Mouse (Mus musculus): ENCODE measurements around the gene Adgrf2. TPM values are rescaled to one million over a fixed set of nuclear protein-coding genes. Genes with fewer than 3 reads are reported as not detected.

Gene Adgrf2
- 0.08 TPM in 2 replicates for polyA plus RNA-seq (2015; fragmentation: Nextera tagmentation; extraction: Ambion mirVana)

DNA sequence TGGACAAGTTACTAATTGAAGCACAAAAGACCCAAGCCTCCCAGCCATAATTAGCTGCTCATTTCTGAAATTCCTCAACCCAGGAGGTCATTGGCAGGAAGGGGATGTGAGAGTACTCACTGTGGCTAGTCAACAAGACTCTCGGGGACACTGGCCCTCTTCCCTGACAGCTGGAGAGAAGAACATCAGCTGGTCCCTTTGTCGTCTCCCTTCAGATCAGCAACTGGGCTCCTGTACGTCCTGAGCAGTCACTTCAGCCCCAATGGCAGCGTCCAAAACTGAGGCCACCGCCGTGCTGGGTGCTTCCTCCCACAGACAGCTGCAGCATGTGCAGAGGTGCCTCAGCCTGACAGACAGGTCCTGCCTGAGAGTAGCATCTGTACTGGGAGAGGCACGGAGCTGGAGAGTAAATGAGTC lies at the start of gene Adgrf2:
Gene Adgrf2 (minus strand): TSS at position 379 of the 417 bp plus-strand sequence.
- Histone ChIP-seq H3K27ac (replicated peaks) (no peak within 1 kb of the TSS), H3K9me3 (no peaks in the 10 kb centered on the region), H3K4me1 (no peaks in the 10 kb centered on the region), H3K27me3 (no peaks in the 10 kb centered on the region), H3K4me2 (replicated peaks) (no peak within 1 kb of the TSS), H3K4me3 (no peak within 1 kb of the TSS), H3K36me3 (no peaks in the 10 kb centered on the region), H3K9ac (replicated peaks) (no peak within 1 kb of the TSS)
- ATAC-seq (replicated peaks): no peak
- 21% methylated on average over 7 of the region's 7 CpGs for WGBS

DNA sequence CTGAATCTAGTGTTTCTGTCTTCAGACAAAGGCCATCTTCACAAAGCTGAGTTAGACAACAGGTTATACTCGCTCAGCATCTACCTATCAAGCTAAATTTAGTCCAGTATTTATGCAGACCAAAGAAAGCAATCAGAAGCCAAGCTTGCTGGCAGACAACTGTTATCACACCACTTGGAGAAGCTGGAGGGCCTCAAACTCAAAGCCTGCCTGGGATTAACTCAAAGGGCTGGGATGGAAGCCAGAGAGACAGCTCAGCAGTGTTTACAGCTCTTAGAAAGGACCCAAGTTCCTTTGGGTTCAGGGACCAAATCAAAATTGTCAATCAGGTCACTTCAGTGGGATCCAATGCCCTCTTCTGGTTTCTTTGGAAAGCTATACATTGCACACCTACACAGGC lies 48.8 kb upstream of the Adgrf2 start:
- ATAC-seq (replicated peaks): no peak
- H3K36me3 ChIP-seq: 0 out of 2 replicates have a peak, but pooled peaks cover 5% of the 10 kb centered on the region
- no peak overlapping the region for H3K4me3 ChIP-seq
- H3K4me1 ChIP-seq: 0 out of 2 replicates have a peak, but pooled peaks cover 4% of the 10 kb centered on the region
- 70% methylated on average over 1 of the region's 1 CpGs for WGBS
- no peaks in the 10 kb centered on the region for H3K27me3 ChIP-seq
- no peak overlapping the region for H3K9ac ChIP-seq (replicated peaks)
- no peaks in the 10 kb centered on the region for H3K9me3 ChIP-seq
- no peak overlapping the region for H3K4me2 ChIP-seq (replicated peaks)
- H3K27ac ChIP-seq (replicated peaks): no peak overlapping the region

DNA sequence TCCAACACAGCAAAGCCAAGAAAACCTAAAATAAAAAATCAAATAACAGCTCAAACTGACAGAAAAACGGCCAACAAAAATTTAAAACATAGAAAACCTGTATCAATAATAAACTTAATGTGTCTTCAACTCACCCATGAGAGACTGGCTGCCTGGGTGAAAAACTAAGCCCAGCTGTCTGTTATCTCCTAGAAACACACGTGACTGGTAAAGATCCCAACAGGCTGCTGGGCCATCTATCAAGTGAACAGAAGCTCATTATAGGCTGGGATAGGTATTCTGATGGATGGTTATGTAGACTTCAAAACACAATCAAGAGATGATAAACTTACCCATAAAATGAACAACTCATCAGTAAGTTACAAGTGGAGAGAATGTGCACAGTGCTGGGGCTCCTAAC lies 47.7 kb upstream of the Adgrf2 start:
- Histone ChIP-seq H3K36me3 (0 out of 2 replicates have a peak, but pooled peaks cover 5% of the 10 kb centered on the region), H3K9me3 (no peaks in the 10 kb centered on the region), H3K4me1 (0 out of 2 replicates have a peak, but pooled peaks cover 4% of the 10 kb centered on the region), H3K4me2 (replicated peaks) (no peak overlapping the region), H3K4me3 (no peak overlapping the region), H3K27me3 (no peaks in the 10 kb centered on the region), H3K27ac (replicated peaks) (no peak overlapping the region), H3K9ac (replicated peaks) (no peak overlapping the region)
- ATAC-seq (replicated peaks): no peak
- 79% methylated on average over 2 of the region's 2 CpGs for WGBS

DNA sequence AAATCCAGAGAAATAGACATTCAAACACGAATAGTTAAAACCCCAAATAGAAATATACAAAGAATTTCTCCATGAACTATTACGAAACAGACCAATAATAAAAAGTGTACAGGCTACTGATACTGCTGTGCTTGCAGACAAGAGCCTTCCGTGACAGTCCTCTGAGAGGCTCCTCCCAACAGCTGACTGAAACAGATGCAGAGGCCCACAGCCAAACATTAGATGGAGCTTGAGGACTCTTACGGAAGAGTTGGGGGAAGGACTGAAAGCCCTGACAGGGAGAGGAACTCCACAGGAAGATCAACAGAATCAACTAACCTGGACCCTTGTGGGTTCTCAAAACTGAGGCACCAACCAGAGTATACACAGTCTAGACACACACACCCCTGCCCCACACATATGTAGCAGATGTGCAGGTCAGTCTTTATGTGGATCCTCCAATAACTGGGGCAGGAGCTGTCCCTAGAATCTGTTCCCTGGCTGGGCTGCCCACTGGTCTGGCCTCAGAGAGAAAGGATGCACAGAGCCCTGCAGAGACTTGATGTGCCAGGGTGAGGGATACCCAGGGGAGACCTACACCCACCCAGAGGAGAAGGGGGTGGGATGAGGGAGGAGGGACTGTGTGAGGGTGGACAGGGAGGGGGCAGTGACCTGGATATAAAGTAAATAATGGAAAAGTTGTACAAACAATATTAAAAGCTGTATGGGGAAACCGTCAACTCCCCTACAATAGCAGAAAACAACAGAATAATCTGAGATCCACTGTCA lies 46.9 kb upstream of the Adgrf2 start:
- Histone ChIP-seq H3K4me3 (no peak overlapping the region), H3K9me3 (no peaks in the 10 kb centered on the region), H3K9ac (replicated peaks) (no peak overlapping the region), H3K4me1 (0 out of 2 replicates have a peak, but pooled peaks cover 4% of the 10 kb centered on the region), H3K36me3 (0 out of 2 replicates have a peak, but pooled peaks cover 5% of the 10 kb centered on the region), H3K27me3 (no peaks in the 10 kb centered on the region), H3K27ac (replicated peaks) (no peak overlapping the region), H3K4me2 (replicated peaks) (no peak overlapping the region)
- WGBS: 90% methylated on average over 5 of the region's 5 CpGs
- no peak; the same call in 1 of the 2 replicates for ATAC-seq (replicated peaks)

DNA sequence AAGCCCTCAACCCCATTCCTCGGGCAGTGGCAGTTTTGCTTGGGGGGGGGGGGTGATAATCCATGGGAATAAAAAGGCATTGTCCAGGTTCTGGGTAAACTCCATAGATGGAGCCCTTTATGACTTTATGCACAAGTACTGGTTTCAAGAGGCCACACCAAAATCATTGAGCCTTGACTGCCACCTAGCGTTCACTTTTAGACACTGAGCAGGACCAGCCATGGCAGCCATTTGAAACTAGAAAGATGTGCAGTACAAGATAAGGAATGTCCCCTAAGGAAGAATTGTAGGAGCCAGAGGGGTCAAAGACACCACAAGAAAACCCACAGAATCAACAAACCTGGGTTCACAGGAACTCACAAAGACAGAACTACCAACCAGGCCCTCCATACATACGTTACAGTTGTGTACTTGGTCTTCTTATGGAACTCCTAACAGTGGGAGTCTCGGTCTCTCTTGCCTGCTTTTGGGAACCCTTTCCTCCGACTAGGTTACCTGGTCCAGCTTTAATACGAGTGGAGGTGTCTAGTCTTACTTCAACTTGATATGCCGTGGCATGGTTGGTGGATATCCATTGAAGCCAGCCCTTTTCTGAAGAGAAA lies 40.3 kb upstream of the Adgrf2 start:
- Histone ChIP-seq H3K27ac (replicated peaks) (no peak overlapping the region), H3K9ac (replicated peaks) (no peak overlapping the region), H3K4me3 (no peak overlapping the region), H3K4me1 (no peaks in the 10 kb centered on the region), H3K9me3 (no peaks in the 10 kb centered on the region), H3K27me3 (no peaks in the 10 kb centered on the region), H3K4me2 (replicated peaks) (no peak overlapping the region), H3K36me3 (no peaks in the 10 kb centered on the region)
- 54% methylated on average over 7 of the region's 7 CpGs for WGBS
- peak; percentile 92 for ATAC-seq (replicated peaks)

DNA sequence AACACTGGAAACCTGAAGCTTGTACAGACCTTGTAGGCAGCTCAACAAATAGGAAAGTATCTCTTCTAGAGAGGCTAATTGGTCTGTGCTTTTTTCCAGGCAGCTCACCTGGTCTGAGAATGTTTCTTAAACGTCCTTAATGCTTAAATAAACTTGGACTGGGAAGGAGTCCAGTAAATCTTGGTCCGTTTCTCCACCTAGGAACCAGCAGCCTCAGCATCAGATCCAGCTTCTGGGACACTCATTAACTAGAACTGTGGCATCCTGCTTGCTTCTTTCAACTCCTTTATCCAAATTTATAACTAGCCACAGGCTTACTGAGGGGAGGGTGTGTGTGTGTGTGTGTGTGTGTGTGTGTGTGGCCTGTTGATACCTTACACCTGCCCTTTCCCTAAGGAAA lies 11.8 kb upstream of the Adgrf2 start:
- no peak for ATAC-seq (replicated peaks)
- Histone ChIP-seq H3K4me3 (no peak overlapping the region), H3K4me2 (replicated peaks) (no peak overlapping the region), H3K4me1 (no peaks in the 10 kb centered on the region), H3K27me3 (no peaks in the 10 kb centered on the region), H3K27ac (replicated peaks) (no peak overlapping the region), H3K9me3 (no peaks in the 10 kb centered on the region), H3K9ac (replicated peaks) (no peak overlapping the region), H3K36me3 (no peaks in the 10 kb centered on the region)
- WGBS: 68% methylated on average over 2 of the region's 2 CpGs

DNA sequence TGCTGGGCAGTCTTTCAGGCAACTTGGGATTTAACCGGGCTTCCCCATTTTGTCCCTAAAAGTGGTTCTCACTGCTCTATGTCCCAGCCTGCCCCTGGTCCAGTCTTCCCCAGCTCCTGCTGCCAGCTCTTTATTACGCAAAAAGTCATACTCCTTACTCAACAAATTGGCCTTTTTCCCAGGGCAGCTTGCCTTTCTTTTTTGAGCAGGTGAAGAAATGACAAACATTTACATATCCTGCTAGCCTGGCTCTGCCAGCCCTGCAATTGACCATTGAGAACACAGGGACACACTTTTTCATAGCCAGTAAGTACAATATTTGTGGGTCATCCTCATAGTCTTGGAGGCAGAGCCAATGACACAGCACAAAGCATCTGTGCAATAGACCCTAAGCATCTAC lies 10.2 kb upstream of the Adgrf2 start:
- no peaks in the 10 kb centered on the region for H3K27me3 ChIP-seq
- 92% methylated on average over 2 of the region's 2 CpGs for WGBS

DNA sequence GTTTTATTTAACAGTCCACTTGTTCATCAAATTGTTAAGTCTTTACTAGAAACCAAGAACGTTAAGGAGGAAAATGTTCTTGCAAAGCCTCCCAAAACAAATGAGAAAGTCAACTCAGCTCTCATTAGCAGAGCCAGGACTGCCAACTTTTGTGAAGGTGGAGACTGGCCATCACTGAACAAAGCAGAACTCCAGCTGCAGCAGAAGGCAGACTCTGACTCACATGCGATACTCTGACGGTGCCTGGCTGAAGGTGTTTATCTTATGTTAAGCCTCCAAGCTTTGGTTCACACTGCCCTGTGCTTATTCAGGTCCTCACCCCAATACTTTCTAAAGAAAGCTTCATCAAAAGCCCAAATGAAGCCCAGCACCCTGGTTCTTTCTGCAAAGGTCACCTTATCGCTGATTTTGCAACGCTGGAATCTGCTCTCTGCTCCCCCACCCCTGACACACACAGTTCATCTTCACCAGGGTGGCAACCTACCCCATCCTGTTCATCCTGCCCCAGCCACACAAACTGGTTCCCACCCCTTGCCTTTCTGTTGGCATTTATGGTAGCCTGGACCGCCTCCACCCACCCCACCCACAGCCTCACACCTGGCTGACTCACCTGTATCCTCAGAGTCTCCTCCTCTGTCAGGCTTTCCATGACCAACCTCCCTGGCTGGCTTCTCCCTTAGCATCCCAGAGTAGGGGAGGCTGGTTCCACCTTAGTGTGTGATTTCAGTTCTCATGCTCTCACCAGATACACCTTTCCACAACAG lies 3.9 kb upstream of the Adgrf2 start:
- H3K4me2 ChIP-seq (replicated peaks): no peak overlapping the region
- H3K36me3 ChIP-seq: no peaks in the 10 kb centered on the region
- H3K4me1 ChIP-seq: no peaks in the 10 kb centered on the region
- no peak for ATAC-seq (replicated peaks)
- no peak overlapping the region for H3K27ac ChIP-seq (replicated peaks)
- WGBS: 80% methylated on average over 6 of the region's 6 CpGs
- no peak overlapping the region for H3K9ac ChIP-seq (replicated peaks)
- H3K9me3 ChIP-seq: no peaks in the 10 kb centered on the region
- H3K27me3 ChIP-seq: no peaks in the 10 kb centered on the region
- H3K4me3 ChIP-seq: no peak overlapping the region

More for the DNA sequence above, 10.2 kb upstream of the Adgrf2 start:
- Histone ChIP-seq H3K4me1 (no peaks in the 10 kb centered on the region), H3K9me3 (no peaks in the 10 kb centered on the region), H3K36me3 (no peaks in the 10 kb centered on the region), H3K27ac (replicated peaks) (no peak overlapping the region), H3K4me3 (no peak overlapping the region), H3K4me2 (replicated peaks) (no peak overlapping the region), H3K9ac (replicated peaks) (no peak overlapping the region)
- no peak for ATAC-seq (replicated peaks)

DNA sequence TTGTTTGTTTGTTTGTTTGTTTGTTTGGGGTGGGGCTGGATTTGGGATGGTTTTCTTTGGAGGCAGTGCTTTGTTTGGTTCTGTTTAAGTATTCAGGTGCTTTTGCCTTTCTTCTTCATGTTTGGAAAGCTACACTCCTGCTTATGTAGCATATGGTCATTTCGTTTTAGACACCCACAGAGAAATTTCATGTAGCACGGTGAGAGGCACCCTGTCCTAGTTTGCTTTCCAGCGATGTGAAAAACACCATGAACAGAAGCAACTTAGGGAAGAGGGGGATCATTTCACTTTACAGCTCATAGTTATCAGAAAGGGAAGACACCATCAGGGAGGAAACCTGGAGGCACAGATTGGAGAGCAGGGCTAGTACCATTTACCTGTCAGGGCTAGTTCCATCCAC lies 844 bp upstream of the Adgrf2 start:
- H3K4me1 ChIP-seq: no peaks in the 10 kb centered on the region
- H3K9ac ChIP-seq (replicated peaks): no peak overlapping the region
- WGBS: 78% methylated on average over 3 of the region's 3 CpGs
- H3K9me3 ChIP-seq: no peaks in the 10 kb centered on the region
- H3K27me3 ChIP-seq: no peaks in the 10 kb centered on the region
- H3K36me3 ChIP-seq: no peaks in the 10 kb centered on the region
- no peak overlapping the region for H3K4me2 ChIP-seq (replicated peaks)
- no peak overlapping the region for H3K27ac ChIP-seq (replicated peaks)
- no peak for ATAC-seq (replicated peaks)
- H3K4me3 ChIP-seq: no peak overlapping the region

DNA sequence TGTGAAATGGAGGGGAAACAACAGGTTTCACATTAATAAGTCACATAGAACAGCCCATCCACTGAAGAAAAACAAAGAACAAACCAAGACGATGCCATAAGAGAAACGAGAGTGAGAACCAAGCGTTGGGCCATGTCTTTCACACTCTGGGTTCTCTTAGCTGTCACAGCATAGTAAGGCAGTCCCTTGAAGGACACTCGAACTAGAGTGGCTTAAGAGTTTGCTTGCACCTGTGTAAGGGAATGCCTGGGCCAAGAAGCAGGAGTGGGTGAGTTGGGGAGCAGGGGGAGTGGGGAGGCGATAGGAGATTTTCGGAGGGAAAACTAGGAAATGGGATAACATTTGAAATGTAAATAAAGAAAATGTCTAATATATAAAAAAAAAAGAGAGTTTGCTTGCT lies 3.2 kb downstream of the Adgrf2 start:
- Histone ChIP-seq H3K4me3 (no peak overlapping the region), H3K36me3 (no peaks in the 10 kb centered on the region), H3K9me3 (no peaks in the 10 kb centered on the region), H3K4me2 (replicated peaks) (no peak overlapping the region), H3K27me3 (no peaks in the 10 kb centered on the region), H3K4me1 (no peaks in the 10 kb centered on the region), H3K9ac (replicated peaks) (no peak overlapping the region), H3K27ac (replicated peaks) (no peak overlapping the region)
- no peak for ATAC-seq (replicated peaks)
- 89% methylated on average over 6 of the region's 6 CpGs for WGBS

DNA sequence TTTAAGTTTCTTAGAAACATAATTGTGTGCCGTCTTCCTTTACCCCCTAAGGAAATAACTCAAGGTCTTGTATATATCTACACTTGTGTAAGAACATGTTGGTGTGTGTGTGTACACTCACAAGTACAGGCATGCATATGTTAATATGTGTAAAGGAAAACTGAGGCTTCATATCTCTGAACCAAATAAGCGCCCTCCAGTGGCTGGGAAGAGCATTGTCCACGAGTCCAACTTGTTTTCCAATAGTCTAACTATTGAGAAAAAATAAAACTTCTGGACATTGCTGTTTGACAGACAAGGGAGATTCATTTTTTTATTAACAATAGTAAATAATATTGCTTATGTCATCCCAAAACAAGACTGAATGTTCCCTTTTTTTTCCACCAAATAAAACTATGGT lies 24.8 kb downstream of the Adgrf2 start:
- no peaks in the 10 kb centered on the region for H3K4me1 ChIP-seq
- no peaks in the 10 kb centered on the region for H3K9me3 ChIP-seq
- H3K9ac ChIP-seq (replicated peaks): no peak overlapping the region
- no peak overlapping the region for H3K4me2 ChIP-seq (replicated peaks)
- H3K4me3 ChIP-seq: no peak overlapping the region
- WGBS: 57% methylated on average over 3 of the region's 3 CpGs
- H3K36me3 ChIP-seq: no peaks in the 10 kb centered on the region
- H3K27me3 ChIP-seq: no peaks in the 10 kb centered on the region
- no peak overlapping the region for H3K27ac ChIP-seq (replicated peaks)
- ATAC-seq (replicated peaks): no peak

DNA sequence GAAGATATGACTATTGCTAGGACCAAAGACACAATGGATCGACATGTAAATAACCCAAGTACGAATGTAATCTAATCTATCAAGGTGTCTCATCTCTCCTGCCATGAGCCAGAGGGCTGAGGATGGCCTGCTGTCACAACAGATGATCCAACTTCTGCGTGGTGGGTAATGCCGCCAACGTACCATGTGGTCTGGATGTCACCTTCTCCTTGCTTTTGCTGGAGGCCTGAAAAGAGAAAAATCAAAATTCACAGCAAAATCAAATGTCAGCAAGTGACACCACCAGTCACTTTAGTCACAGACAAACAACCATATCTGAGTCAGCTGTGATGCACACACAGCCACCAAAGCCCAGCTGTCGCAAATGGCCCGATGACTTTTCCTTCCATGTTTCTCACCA lies 27.0 kb downstream of the Adgrf2 start:
- Histone ChIP-seq H3K4me1 (no peaks in the 10 kb centered on the region), H3K9me3 (no peaks in the 10 kb centered on the region), H3K27me3 (no peaks in the 10 kb centered on the region), H3K4me2 (replicated peaks) (no peak overlapping the region), H3K4me3 (no peak overlapping the region), H3K27ac (replicated peaks) (no peak overlapping the region), H3K36me3 (no peaks in the 10 kb centered on the region), H3K9ac (replicated peaks) (no peak overlapping the region)
- 93% methylated on average over 7 of the region's 7 CpGs for WGBS
- ATAC-seq (replicated peaks): no peak

All from forebrain, embryonic 15.5 days (tissue).